Mouse (Mus musculus) bone marrow macrophage, adult 2 months (primary cell): ENCODE measurements around the gene Tll1.

ENCODE experiments used
- CTCF ChIP-seq: IDR thresholded peaks from 2 replicates; pipeline ENCODE4 v1.5.1; 2012; ENCODE audit warnings: low read depth, mild to moderate bottlenecking, low read length, moderate library complexity
- POLR2A ChIP-seq: IDR thresholded peaks from 2 replicates; pipeline ENCODE4 v1.6.1; 2012; ENCODE audit warnings: mild to moderate bottlenecking, low read depth, low read length, borderline replicate concordance

GRCm38 (mm10) chr8:64030081-64030480 lies 176.0 kb downstream of the Tll1 start:
- no peak for TF ChIP-seq CTCF
- TF ChIP-seq POLR2A: no peak
